Mouse (Mus musculus) hindbrain, postnatal 0 days (tissue): ENCODE measurements around the gene Gm20403. TPM values are rescaled to one million over a fixed set of nuclear protein-coding genes. Genes with fewer than 3 reads are reported as not detected.
"Not testable (repeated sequence)": the region's sequence is repeated elsewhere in the genome, so short reads cannot be mapped to it uniquely, and the experiment has no call there.

Experiments
- ATAC-seq: fragments of 200-750 bp; cut with Nextera tagmentation; 2 replicates; pipeline ENCODE4 v1.8.0; 2017; ENCODE audit warnings: mild to moderate bottlenecking, moderate TSS enrichment, moderate library complexity
- DNase-seq: peaks from one replicate; pipeline ENCODE4 v3.0.0-alpha.2; 2015; ENCODE audit warnings: low spot score
- H3K27ac ChIP-seq: fragments of 300-500 bp; sonication (generic); 2 replicates; pipeline ENCODE4 v1.5.1; 2014; ENCODE audit warnings: mild to moderate bottlenecking
- H3K27me3 ChIP-seq: fragments of 300-500 bp; sonication (generic); 2 replicates; pipeline ENCODE4 v1.6.1; 2014; ENCODE audit warnings: low read length, mixed read lengths; ENCODE audit not compliant: insufficient read depth
- H3K36me3 ChIP-seq: fragments of 300-500 bp; sonication (generic); 2 replicates; pipeline ENCODE4 v1.6.1; 2014; ENCODE audit warnings: low read length, mixed read lengths; ENCODE audit not compliant: insufficient read depth
- H3K4me1 ChIP-seq: fragments of 300-500 bp; sonication (generic); 2 replicates; pipeline ENCODE4 v1.6.1; 2014; ENCODE audit warnings: antibody characterized with exemption, low read length, mixed read lengths; ENCODE audit not compliant: insufficient read depth
- H3K4me2 ChIP-seq: fragments of 300-500 bp; sonication (generic); 2 replicates; pipeline ENCODE4 v1.6.1; 2014; ENCODE audit warnings: low read depth, mild to moderate bottlenecking, low read length, moderate library complexity, mixed read lengths
- H3K4me3 ChIP-seq: fragments of 300-500 bp; sonication (generic); 2 replicates; pipeline ENCODE4 v1.5.1; 2014; ENCODE audit warnings: low read length
- H3K9ac ChIP-seq: fragments of 300-500 bp; sonication (generic); replicated peaks from 2 replicates; pipeline ENCODE4 v1.6.1; 2014; ENCODE audit warnings: mild to moderate bottlenecking, low read length, moderate library complexity, mixed read lengths
- H3K9me3 ChIP-seq: fragments of 300-500 bp; sonication (generic); 2 replicates; pipeline ENCODE4 v1.6.1; 2016; ENCODE audit warnings: low read length, mixed read lengths
- CTCF ChIP-seq: IDR thresholded peaks from 2 replicates; pipeline ENCODE4 v1.5.1; 2016; ENCODE audit warnings: antibody characterized with exemption, control low read depth, low read depth
- WGBS: fragments of 180-500 bp; shearing (Covaris S2); extraction: QIAGEN DNeasy Blood & Tissue Kit; methylation state at CpG from one replicate; pipeline ENCODE4 v1.1.7; 2014; 5-methylcytosine and 5-hydroxymethylcytosine counted together
- polyA plus RNA-seq: library from polyadenylated mRNA; unstranded; fragments of >200 nt; fragmentation: Nextera tagmentation; extraction: Ambion mirVana; gene quantifications from 2 replicates; pipeline ENCODE4 v1.2.1, GENCODE M21; 2015
- total RNA-seq: library from RNA; depleted of rRNA; stranded (reverse); fragments of >200 nt; gene quantifications from 2 replicates; pipeline ENCODE4 v1.2.3, GENCODE M21; 2014; rRNA removed

The Gm20403 gene
- total and polyA plus RNA-seq, 2 experiments from 2014 or later = not detected

GRCm38 (mm10) chr12:54956974-54957373 lies 29.4 kb downstream of the Gm20403 start:
- 90% methylated on average over 2 of the region's 2 CpGs for WGBS
- no peaks in the 10 kb centered on the region for H3K9me3 ChIP-seq
- H3K27me3 ChIP-seq = no peaks in the 10 kb centered on the region
- H3K27ac ChIP-seq = no peak overlapping the region
- H3K4me3 ChIP-seq = no peak overlapping the region
- DNase-seq (no peak), ATAC-seq (no peak)
- H3K36me3 ChIP-seq = no peaks in the 10 kb centered on the region
- no peaks in the 10 kb centered on the region for H3K4me1 ChIP-seq
- no peak overlapping the region for H3K4me2 ChIP-seq
- H3K9ac ChIP-seq = no peak overlapping the region
- no peak for TF ChIP-seq CTCF

DNA sequence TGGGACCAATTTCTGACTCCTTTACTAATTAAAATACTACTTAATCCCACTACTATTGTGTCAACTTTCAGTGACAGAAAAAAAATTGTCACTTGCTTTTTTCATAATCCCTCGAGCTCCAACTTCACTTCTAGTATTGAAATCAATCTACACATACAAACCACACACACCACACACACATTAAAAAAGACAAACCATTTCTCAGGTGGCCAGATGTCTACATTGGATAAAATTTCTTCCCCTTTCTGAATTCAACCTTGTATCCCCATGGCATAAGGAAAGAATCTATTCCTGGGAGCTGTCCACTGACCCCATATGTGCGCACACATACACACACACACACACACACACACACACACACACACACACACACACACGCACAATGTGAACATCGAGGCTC lies 29.9 kb downstream of the Gm20403 start:
- Histone ChIP-seq H3K4me2 (no peak overlapping the region), H3K9ac (no peak overlapping the region), H3K9me3 (no peaks in the 10 kb centered on the region), H3K27ac (no peak overlapping the region), H3K27me3 (no peaks in the 10 kb centered on the region), H3K4me3 (no peak overlapping the region), H3K36me3 (no peaks in the 10 kb centered on the region), H3K4me1 (no peaks in the 10 kb centered on the region)
- 90% methylated on average over 4 of the region's 4 CpGs for WGBS
- DNase-seq = no peak
- no peak for TF ChIP-seq CTCF
- ATAC-seq = no peak

DNA sequence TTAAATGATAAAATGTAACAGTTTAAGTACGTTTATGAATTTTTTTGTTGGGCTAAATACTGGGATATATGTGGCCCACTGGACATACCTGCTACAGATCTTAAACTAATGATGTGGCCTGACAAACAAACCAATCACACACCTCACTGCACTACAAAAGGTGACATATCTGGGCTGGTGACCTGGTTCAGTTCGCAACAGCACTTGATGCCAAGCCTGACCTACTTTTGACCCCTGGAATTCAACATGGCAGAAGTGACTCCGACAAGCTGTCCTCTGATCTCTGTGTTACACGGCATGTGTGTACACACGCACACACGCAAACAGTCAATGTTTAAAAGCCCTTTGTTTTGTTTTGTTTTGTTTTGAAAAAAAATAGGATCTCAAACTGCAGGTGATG lies 40.2 kb downstream of the Gm20403 start:
- 85% methylated on average over 6 of the region's 6 CpGs for WGBS
- H3K9me3 ChIP-seq = no peaks in the 10 kb centered on the region

DNA sequence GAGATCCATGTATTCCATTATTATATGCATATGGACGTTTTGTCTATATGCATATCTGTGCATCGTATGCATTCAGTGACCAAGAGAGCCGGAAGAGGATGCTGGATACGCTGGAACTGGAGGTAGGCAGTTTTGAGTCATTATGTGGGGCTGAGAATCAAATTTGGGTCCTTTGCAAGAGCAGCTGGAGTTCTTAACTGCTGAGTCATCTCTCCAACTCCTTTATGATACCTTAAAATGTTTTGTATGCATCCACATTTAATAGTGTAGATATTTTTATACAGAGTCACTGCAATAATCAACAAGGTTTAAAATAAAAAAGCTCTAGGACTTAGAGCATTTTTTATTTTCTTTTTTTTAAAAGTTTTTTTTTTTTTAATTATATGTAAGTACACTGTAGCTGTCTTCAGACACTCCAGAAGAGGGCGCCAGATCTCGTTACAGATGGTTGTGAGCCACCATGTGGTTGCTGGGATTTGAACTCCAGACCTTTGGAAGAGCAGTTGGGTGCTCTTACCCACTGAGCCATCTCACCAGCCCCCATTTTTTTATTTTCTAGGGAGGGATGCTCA lies 43.7 kb downstream of the Gm20403 start:
- H3K9me3 ChIP-seq, ATAC-seq, H3K27me3 ChIP-seq, DNase-seq, H3K36me3 ChIP-seq, H3K4me3 ChIP-seq, H3K9ac ChIP-seq, H3K4me2 ChIP-seq, H3K27ac ChIP-seq, H3K4me1 ChIP-seq: not testable (repeated sequence)
- 87% methylated on average over 6 of the region's 6 CpGs for WGBS

More for the DNA sequence above, 40.2 kb downstream of the Gm20403 start:
- Histone ChIP-seq H3K27me3 (no peaks in the 10 kb centered on the region), H3K4me3 (no peak overlapping the region), H3K4me1 (no peaks in the 10 kb centered on the region), H3K4me2 (no peak overlapping the region), H3K36me3 (no peaks in the 10 kb centered on the region), H3K9ac (no peak overlapping the region), H3K27ac (no peak overlapping the region)
- ATAC-seq = no peak
- no peak for TF ChIP-seq CTCF
- DNase-seq = no peak

DNA sequence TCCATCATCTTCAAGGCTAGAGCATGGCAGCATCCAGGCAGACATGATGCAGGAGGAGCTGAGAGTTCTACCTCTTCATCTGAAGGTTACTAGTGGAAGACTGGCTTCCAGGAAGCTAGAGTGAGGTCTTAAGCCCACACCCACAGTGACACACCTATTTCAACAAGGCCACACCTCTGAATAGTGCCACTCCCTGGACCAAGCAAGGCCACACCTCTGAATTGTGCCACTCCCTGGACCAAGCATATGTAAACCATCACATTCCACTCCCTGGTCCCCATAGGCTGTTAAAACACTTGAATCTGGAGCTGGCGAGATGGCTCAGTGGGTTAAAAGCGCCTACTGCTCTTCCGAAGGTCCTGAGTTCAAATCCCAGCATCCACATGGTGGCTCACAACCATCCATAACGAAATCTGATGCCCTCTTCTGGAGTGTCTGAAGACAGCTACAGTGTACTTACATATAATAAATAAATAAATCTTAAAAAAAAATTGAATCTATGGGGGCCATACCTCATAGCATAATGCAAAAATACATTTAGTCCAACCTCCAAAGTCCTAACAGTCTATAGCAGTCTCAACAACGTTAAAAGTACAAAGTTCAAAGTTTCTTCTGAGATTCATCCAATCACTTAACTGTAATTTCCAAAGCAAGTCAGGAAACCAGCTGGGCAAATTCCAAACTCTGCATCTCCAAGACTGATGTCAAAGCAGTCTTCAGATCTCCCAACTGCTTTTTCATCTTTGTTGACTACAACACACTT lies 48.6 kb downstream of the Gm20403 start:
- not testable (repeated sequence) for ATAC-seq, H3K27ac ChIP-seq, H3K4me1 ChIP-seq, DNase-seq, H3K4me2 ChIP-seq, H3K27me3 ChIP-seq, H3K9ac ChIP-seq, H3K9me3 ChIP-seq, H3K36me3 ChIP-seq, H3K4me3 ChIP-seq
- WGBS = 97% methylated on average over 5 of the region's 5 CpGs

Other genes with a start within 250 kb of the Gm20403 start
- 55.4 and 57.6 TPM in 2 replicates for gene Snx6, start 190.8 kb downstream of the Gm20403 start, total RNA-seq
- gene Snx6, start 190.8 kb downstream of the Gm20403 start, polyA plus RNA-seq = 141 and 150 TPM in 2 replicates
- 162 and 184 TPM in 2 replicates for gene Cfl2, start 123.7 kb downstream of the Gm20403 start, total RNA-seq
- gene Cfl2, start 123.7 kb downstream of the Gm20403 start, polyA plus RNA-seq = 255 and 262 TPM in 2 replicates
- 2.3 and 3.1 TPM in 2 replicates for gene Baz1a, start 27.8 kb upstream of the Gm20403 start, total RNA-seq
- 4.6 and 6.0 TPM in 2 replicates for gene Baz1a, start 27.8 kb upstream of the Gm20403 start, polyA plus RNA-seq
- 10.9 and 11.2 TPM in 2 replicates for gene 2700097O09Rik, start 93.6 kb upstream of the Gm20403 start, total RNA-seq
- 16.5 and 19.2 TPM in 2 replicates for gene 2700097O09Rik, start 93.6 kb upstream of the Gm20403 start, polyA plus RNA-seq
- 36.4 and 48.0 TPM in 2 replicates for gene Srp54a, start 93.7 kb upstream of the Gm20403 start, total RNA-seq
- gene Srp54a, start 93.7 kb upstream of the Gm20403 start, polyA plus RNA-seq = 188 and 192 TPM in 2 replicates
- 34.5 and 34.8 TPM in 2 replicates for gene Fam177a, start 137.9 kb upstream of the Gm20403 start, total RNA-seq
- gene Fam177a, start 137.9 kb upstream of the Gm20403 start, polyA plus RNA-seq = 83.1 and 85.5 TPM in 2 replicates
- gene Srp54b, start 168.6 kb upstream of the Gm20403 start, total RNA-seq = 39.6 and 57.4 TPM in 2 replicates
- gene Srp54b, start 168.6 kb upstream of the Gm20403 start, polyA plus RNA-seq = 71.0 and 71.4 TPM in 2 replicates
- not detected in 2 replicates for gene 1700047I17Rik2, start 213.1 kb upstream of the Gm20403 start, total RNA-seq
- not detected in 2 replicates for gene 1700047I17Rik2, start 213.1 kb upstream of the Gm20403 start, polyA plus RNA-seq
- gene Srp54c, start 243.6 kb upstream of the Gm20403 start, total RNA-seq = 31.3 and 31.6 TPM in 2 replicates
- gene Srp54c, start 243.6 kb upstream of the Gm20403 start, polyA plus RNA-seq = 77.9 and 82.1 TPM in 2 replicates